Mouse (Mus musculus) CD4-positive, CD25-positive, alpha-beta regulatory T cell, adult 9 weeks (primary cell): Measurements from ENCODE around the gene Spata3. TPM values are rescaled to one million over a fixed set of nuclear protein-coding genes. Genes with fewer than 3 reads are reported as not detected.

Source experiments
- polyA plus RNA-seq: library from polyadenylated mRNA; unstranded; fragments of 100-300 nt; shearing (Covaris generic); gene quantifications from one replicate; pipeline ENCODE4 v1.2.1, GENCODE M21; 2017

Gene Spata3
- not detected for polyA plus RNA-seq

DNA sequence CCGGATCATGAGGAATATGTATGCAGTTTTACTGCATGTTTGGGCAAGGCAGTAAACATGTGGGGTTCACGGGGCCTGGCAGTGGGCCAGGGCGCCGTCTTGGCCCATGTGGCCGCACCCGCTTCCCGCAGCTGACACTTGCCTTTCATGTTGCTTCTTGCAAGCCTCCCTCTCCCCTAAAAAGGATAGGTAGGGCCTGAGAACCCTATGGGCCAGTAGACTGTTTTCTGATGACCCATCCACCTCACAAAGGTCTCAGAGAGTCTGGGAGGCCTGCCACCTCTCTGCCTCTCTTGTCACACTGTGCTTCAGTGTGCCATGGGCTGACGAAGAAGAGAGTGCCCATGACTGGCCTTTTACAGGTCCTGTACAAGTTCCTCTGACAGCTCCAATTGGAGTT lies at the start of gene Spata3:
Gene Spata3 (plus strand): TSS at position 301 of the 400 bp plus-strand sequence.

GRCm38 (mm10) chr1:86045848-86046805 lies 29.5 kb downstream of the Spata3 start, which contains the start of gene 2810459M11Rik:
2810459M11Rik (plus strand) TSS chr1:86045863.

GRCm38 (mm10) chr1:86064271-86064991 lies 47.8 kb downstream of the Spata3 start, which contains the start of gene Psmd1:
Psmd1 (plus strand) TSS chr1:86064387.

Other genes starting within 250 kb of the Spata3 start
- 39.2 TPM for gene A630001G21Rik, start 238.2 kb upstream of the Spata3 start, polyA plus RNA-seq
- 22.3 TPM for gene Cab39, start 223.4 kb upstream of the Spata3 start, polyA plus RNA-seq
- 422 TPM for gene Itm2c, start 122.5 kb upstream of the Spata3 start, polyA plus RNA-seq
- gene 4933407L21Rik, start 88.3 kb upstream of the Spata3 start, polyA plus RNA-seq = 0.35 TPM
- gene Gpr55, start 55.8 kb upstream of the Spata3 start, polyA plus RNA-seq = 7.9 TPM
- not detected for gene 2810459M11Rik, start 29.0 kb downstream of the Spata3 start, polyA plus RNA-seq
- gene Psmd1, start 47.6 kb downstream of the Spata3 start, polyA plus RNA-seq = 130 TPM
- not detected for gene Htr2b, start 95.2 kb downstream of the Spata3 start, polyA plus RNA-seq
- not detected for gene Gm21972, start 116.8 kb downstream of the Spata3 start, polyA plus RNA-seq
- gene Armc9, start 138.0 kb downstream of the Spata3 start, polyA plus RNA-seq = 11.4 TPM